Mouse (Mus musculus): ENCODE results near the gene Mfsd4a.

Gene Mfsd4a

GRCm38 (mm10) chr1:132067261-132068255 lies at the start of gene Mfsd4a:
Gene Mfsd4a, minus strand, starts transcription at chr1:132068062.
- peak; percentile 45 to 54 for DNase-seq (ENCODE audit: low spot score in 2 of 2)

DNA sequence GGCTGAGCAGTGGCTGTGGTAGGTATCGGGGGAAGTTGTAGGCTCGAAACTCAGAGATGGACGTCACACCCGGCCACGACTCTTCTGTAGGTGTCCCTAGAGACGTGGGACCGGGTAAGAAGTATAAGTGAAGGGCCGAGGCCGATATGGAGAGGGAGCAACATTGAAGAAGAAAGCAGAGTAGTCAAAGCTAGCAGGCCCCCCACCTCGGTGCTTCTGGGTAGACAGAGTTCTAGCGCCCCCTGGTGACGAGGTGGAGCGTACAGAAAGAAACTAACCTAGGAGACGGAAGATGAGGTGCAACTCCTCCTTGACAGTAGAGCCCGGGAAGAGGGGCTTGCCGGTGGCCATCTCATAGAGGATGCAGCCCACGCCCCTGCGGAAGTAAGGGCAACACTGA lies 48.7 kb upstream of the Mfsd4a start:
- peak; percentile 70 to 81 for DNase-seq (ENCODE audit: low spot score in 2 of 2)

- no peak for DNase-seq (ENCODE audit: low spot score in 2 of 2)
Observed at GRCm38 (mm10) chr1:132113098-132113497, 45.2 kb upstream of the Mfsd4a start.

GRCm38 (mm10) chr1:132112426-132112825 lies 44.6 kb upstream of the Mfsd4a start:
- DNase-seq (ENCODE audit: low spot score in 2 of 2), result no peak

- DNase-seq (ENCODE audit: low spot score in 2 of 2), result no peak
Observed at GRCm38 (mm10) chr1:132111411-132111810, 43.5 kb upstream of the Mfsd4a start.

DNA sequence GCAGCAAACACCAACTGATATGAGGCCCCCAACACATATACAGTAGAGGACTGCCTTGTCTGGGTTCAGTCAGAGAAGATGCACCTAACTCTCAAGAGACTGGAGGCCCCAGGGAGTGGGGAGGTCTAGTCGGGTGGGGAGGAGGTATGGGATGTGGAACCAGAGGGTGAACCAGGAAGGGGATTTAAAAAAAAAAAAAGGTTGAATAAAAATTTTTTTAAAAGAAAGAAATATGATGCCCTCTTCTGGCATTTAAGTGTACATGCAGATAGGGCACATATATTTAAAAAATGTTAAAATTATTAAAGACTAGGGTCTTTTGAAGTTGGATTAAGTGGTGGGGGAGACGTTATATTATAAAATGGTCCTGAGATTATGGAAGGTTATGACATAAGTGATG lies 41.5 kb upstream of the Mfsd4a start:
- no peak for DNase-seq (ENCODE audit: low spot score in 2 of 2)

- no peak for DNase-seq (ENCODE audit: low spot score in 2 of 2)
Observed at GRCm38 (mm10) chr1:132104353-132104752, 36.5 kb upstream of the Mfsd4a start.

GRCm38 (mm10) chr1:132101953-132102697 lies 34.3 kb upstream of the Mfsd4a start:
- DNase-seq (ENCODE audit: low spot score in 2 of 2), result no peak

DNA sequence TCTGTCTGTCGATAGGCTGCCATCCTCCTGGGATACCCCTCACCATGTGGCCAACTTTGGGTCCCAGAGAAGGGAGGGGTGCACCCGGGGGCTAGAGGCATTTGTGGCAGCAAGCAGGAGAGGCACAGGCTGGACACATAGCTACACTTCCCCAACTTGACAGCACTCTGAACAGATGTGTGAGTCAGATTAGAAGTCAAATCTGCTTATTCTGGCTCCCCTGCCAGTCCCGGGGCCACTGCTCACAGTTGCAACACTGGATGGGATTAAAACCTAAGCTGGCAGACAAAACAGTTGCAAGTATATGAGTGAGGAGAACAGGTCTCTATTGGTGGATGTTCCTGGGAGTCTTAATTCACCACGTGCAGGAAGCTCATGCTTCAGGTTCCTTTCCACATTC lies 31.9 kb upstream of the Mfsd4a start:
- DNase-seq (ENCODE audit: low spot score in 2 of 2), result no peak

DNA sequence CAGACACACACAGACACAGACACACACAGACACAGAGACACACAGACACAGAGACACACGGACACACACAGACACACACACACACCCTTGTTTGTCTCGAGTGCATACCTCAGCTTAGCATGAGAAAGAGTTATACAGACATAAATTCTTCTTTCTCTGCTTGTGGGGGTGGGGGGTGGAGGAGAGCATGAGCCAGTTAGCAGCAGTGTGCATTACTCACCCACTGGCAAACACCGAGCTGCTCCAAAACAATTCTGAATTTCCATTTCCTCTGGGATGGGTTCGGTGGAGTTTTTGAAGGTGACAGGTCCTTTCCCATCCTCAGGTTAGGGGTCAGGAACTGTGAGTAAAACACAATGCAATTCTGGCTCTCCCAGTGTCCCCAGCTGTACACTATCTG lies 31.2 kb upstream of the Mfsd4a start:
- DNase-seq (ENCODE audit: low spot score in 2 of 2), result no peak

- no peak for DNase-seq (ENCODE audit: low spot score in 2 of 2)
Observed at GRCm38 (mm10) chr1:132098076-132098475, 30.2 kb upstream of the Mfsd4a start.

DNA sequence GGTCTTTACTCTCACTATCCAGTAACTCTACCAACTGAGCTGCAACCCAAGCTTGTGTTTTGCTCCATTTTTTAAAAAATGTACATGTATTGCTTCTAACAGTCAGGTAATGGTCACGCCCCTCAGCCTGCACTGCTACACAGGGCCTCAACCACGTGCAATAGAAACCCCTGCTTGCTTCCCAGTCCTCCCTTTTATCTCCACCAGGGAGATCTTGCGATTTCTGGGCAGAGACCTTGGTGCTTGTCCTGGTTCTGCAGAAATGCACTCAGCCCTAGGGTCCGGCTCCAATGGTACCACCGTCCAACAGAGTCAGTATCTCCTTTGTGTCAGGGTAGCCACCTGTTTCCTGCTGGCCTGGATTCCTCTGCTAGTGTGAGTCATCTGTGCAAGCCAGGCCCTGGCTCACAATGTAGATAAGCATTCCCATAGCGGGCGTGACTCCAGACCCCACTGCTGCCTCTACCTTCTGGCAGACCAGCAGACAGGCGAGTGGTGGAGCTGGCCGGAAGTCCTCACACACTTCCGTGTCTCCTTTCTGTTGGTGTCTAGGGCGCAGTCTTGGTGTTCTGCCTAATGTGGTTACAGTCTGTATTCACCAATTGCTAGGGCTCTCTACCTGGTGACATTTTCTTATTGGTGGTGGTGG lies 27.6 kb upstream of the Mfsd4a start:
- DNase-seq (ENCODE audit: low spot score in 2 of 2), result no peak

- no peak for DNase-seq (ENCODE audit: low spot score in 2 of 2)
Observed at GRCm38 (mm10) chr1:132093269-132093668, 25.4 kb upstream of the Mfsd4a start.

GRCm38 (mm10) chr1:132090266-132090665 lies 22.4 kb upstream of the Mfsd4a start:
- no peak for DNase-seq (ENCODE audit: low spot score in 2 of 2)

DNA sequence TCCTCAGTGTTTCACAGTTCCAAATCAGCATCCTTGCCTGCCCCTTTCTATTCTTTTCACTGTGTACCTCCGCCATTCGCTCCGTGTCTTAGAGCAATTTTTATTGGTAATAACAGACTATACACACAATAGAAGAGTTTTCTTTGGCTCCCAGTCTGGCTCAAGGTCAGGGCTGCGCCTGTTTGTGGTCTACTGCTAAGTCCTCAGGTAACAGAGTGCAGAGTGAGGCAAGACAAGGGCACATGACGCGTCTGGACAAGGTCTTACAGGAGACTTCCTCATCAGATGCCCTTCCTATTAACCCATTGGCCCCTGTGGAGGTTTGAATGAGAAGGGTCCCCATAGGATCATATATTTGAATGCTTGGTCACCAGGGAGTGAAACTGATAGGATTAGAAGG lies 21.9 kb upstream of the Mfsd4a start:
- DNase-seq (ENCODE audit: low spot score in 2 of 2), result no peak

GRCm38 (mm10) chr1:132088181-132088671 lies 20.4 kb upstream of the Mfsd4a start:
- peak in 1 of 2 experiments; percentile 63 for DNase-seq (ENCODE audit: low spot score in 2 of 2)

DNA sequence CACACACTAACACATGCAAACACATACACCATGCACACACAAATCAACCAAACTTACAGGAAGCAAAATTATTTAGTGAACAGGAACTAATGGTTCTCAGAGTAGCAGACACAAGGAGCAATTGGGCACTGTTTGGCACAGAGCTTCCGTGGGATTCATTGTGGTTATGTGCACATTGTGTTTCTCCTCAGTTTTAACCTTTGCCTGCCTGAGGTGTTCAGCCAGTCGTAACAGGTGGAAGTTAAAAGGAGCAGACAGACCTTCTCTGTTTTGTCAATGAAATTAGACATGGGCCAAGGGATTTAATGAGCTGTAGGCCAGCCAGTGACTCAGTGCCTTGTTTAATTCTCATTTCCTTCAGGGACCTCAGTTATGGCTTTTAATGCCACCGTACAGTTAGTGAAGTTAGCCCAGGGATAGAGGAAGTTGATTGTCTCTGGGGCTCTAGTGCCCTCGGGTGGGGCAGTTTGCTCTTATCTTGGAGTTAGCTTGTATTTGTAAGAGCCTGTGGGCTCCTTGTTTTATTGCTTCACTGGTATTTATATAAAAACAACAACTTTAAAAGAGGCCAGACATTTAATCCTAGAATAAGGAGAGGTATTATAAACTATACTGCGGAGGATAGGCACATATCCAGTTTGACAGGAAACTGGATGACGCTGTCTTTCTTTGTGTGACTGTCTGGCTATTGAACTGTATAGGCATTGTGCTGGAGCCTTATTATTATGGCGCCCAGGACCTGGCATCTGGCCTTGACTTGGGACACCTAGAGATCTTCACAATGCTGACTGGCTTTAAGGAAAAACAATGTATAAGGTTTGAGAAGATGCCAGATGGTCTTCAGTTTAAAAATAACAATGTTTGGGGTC lies 17.6 kb upstream of the Mfsd4a start:
- DNase-seq (ENCODE audit: low spot score in 2 of 2), result no peak

- no peak for DNase-seq (ENCODE audit: low spot score in 2 of 2)
Observed at GRCm38 (mm10) chr1:132078413-132078812, 10.6 kb upstream of the Mfsd4a start.

DNA sequence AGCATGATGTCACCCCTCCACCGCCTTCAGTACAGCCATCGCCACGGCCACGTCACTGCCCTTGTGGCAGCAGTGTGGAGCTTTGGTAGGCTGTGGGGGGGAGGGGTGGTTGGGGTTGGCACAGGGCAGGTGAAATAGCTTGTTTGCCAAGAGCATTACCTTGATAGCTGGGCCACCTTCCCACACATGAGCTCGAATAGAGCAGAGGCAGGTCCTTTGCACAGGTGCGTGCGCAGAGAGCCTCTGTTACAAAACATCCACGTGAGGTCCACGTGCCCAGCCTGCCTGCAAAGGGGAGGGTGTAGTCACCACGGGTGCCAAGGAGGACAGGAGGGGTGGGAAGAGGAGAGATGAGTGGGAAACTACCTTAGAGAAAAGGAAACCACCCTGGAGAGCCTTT lies 7.7 kb upstream of the Mfsd4a start:
- DNase-seq (ENCODE audit: low spot score in 2 of 2), result no peak

GRCm38 (mm10) chr1:132070659-132071058 lies 2.8 kb upstream of the Mfsd4a start:
- DNase-seq (ENCODE audit: low spot score in 2 of 2), result no peak

- DNase-seq (ENCODE audit: low spot score in 2 of 2), result no peak
Observed at GRCm38 (mm10) chr1:132069436-132069835, 1.6 kb upstream of the Mfsd4a start.
